Mouse (Mus musculus) embryo, embryonic 11 days (tissue): ENCODE results near the gene Prkca.
A peak's percentile ranks its signal among the peaks of the same experiment; 100 is the strongest.

Source experiments
- DNase-seq: peaks from one replicate; pipeline ENCODE4 v3.0.0-alpha.2; 2015

Gene Prkca

DNA sequence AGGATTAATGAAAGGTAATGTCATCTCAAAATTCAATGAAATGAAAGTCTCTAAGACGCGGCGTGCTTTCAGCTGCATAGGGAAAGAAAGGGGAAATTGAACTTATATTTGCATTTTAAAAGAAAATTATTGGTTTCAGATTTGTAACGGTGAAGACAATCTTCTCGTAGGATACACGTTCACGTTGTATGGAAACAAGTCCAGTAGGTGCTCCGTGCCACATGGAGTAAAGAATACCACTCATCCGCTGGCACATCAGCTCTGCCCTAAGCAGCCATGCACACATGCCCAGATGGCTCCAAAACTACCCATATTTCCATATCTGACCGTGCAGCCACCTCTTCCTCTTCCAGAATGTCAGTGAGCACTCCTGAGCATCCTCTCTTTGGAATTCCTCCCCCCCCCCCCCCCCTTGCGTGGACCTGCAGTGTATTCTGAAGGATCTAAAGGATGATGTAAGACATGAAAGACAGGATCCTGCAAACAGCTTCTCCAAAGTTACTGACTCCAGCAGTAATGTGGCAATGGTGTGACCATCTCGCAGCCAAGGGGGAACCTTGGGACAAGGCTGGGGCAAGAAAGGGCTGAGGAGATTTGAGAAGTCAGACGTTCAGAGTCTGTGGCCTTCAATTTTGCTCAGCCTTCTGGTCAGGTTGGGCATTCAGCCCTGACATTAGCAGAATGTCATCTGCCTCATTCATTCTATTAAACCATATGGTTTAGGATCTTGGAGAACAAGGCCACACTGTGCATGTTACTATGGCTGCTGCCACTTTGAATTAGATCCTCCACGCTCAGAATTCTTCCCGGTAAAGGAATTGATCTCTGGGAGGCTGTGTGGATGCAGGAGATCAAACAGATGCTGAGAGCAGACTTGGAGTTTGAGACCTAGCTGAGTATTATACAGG, 142.8 kb downstream of the Prkca start:
- no peak for DNase-seq

DNA sequence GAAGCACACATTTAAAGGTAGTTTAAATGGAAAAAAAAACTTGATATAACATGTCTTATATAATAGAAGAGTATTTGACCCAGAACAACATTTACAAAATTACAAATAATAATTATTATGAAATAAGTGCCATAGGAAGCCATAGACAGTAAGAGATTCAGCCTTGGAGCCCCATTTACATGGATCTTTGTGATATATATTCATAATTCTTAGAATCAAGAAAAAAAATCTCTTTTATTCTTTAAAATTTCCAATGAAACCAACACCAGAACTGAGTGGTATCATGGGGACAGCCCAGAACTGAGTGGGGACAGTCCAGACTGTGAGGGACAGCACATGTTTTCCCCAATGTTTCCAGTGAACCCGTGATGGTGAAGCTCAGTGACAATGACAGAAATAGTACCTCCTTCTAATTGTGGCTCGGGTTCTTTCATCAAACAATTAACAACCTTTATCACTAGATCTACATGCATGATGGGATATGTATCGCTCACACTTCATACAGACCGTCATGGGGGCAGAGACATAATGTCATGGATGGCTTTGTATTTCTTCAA, 144.2 kb downstream of the Prkca start:
- no peak for DNase-seq

GRCm38 (mm10) chr11:108198592-108198991, 145.1 kb downstream of the Prkca start:
- DNase-seq = no peak

DNA sequence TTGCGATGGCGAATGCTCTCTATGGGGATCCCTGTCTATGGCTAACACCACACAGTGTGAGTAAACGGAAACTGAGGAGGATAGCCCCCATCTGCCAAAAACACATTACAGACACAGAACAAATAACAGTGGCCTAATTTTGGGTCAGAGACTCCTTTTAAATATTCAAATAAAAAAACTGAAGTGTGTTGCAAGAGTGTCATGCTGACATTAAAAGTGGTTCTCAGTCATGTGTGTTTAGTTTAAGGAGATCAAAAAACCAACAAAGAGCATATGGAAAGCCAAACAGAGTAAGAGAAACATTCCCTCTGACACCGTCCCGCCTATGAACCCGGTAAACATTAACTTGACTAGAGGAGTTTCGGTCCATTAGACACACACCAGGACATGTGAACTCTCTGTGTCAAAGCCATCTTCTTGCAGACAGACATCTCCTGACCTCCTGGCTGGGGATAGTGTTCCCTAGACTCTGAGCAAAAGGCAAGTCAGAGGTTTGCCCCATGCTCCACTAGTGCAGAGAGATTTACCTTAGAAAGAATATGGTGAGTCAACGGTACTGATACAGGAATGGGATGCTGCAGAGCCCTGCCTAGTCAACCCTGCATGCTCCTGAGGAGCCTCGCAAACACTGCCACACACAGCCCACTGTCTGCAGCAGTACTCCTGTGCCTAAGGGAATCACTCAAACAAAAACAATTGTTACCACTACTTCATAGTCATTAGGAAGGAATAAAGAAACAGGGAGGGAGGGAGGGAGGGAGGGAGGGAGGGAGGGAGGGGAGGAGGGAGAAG, 146.1 kb downstream of the Prkca start:
- DNase-seq = no peak

GRCm38 (mm10) chr11:108196796-108197195, 146.9 kb downstream of the Prkca start:
- DNase-seq = no peak

GRCm38 (mm10) chr11:108190298-108190697, 153.4 kb downstream of the Prkca start:
- no peak for DNase-seq

DNA sequence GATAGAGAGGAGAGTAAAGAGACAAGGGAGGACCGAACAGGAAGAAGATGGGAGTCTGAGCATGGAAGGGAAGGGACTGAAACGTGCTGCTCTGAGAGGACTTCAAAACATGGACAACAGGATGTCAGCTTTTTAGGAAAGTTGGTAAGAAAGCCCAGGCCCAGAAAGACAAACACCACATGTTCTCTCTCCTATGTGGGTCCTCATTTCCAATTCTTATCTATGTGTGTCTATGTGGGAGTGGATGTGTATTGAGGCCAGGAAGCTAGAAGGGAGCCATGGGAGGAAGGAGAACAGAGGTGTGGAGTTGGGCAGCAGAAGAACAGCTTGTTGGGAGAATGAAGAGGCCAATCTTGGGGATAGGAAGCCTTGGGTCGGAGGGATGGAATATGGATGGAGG, 154.4 kb downstream of the Prkca start:
- no peak for DNase-seq

GRCm38 (mm10) chr11:108182421-108182820, 161.3 kb downstream of the Prkca start:
- no peak for DNase-seq

GRCm38 (mm10) chr11:108181012-108181713, 162.6 kb downstream of the Prkca start:
- no peak for DNase-seq

GRCm38 (mm10) chr11:108178802-108179201, 164.9 kb downstream of the Prkca start:
- DNase-seq = no peak

DNA sequence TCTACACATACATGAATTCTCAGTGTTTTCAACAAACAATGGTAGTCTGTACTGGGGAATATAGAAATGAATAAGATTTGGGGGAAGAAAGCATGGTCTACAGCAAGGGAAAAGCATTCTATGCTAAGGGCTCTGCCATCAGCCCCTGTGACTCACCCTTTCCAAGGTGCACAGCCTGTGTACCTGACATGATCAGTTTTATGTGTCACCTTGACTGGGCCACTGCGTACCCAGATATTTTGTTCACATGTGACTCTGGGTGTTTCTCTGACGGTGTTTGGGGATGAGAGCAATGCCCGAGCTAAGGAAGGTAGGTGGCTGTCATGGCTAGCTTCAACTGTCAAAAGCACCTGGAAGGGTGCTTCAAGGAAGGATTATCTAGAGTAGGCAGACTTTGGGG, 165.5 kb downstream of the Prkca start:
- no peak for DNase-seq

GRCm38 (mm10) chr11:108176715-108177114, 167.0 kb downstream of the Prkca start:
- DNase-seq = no peak

DNA sequence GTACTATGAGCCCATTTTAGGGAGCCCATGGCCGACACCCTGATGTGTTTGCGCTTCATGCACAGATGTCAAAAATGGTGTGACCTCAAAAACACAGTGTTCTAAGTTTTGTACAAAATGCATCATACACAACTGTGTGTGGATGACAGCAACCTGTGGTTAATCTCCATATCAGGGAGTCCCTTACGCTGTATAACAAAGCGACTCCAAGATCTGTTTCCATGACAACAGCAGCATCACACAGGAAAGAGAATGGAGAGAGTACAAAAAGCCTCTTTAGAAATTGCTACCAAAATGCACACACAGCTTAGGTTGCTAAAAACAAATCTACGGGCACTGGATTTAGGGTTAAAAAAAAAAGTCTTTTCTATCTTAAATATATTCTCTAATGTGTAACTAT, 171.8 kb downstream of the Prkca start:
- DNase-seq = no peak

DNA sequence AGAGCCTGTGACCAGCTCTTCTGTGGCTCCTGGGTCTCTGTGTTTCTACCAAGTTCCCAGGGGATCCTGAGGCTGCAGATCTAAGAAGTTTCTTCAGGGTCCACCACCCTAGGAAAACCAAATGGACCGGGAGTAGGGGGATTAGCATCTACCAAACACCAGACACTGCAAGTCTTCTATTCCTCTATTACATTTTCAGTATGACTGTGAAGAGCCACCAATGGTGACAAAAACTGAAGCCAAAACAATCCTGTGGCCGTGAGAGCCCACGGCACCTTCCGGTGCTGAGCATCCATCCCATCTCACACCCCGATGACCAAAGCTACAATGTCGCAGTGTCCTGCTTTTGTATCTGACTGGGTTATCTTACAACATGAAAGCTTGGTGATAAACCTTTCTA, 172.5 kb downstream of the Prkca start:
- DNase-seq = no peak

DNA sequence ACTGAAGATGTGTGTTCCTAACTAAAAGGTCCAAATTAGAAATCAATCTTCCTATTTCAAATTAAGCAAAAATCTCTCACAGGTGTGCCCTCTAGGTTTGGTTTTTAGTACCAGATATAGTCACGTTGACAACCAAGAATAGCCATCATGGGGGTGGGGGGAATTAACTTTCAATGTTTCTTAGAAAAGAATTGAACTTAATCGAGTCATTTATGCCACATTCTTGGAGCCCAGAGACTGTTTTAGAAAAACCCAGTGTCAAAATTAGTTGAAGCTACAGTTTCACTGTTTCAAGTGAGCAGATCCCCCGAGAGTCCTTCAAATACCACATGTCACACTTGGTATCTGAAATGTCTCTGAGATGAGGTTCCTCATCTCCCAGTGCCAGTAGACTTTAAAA, 173.6 kb downstream of the Prkca start:
- no peak for DNase-seq

GRCm38 (mm10) chr11:108165725-108166124, 178.0 kb downstream of the Prkca start:
- no peak for DNase-seq

DNA sequence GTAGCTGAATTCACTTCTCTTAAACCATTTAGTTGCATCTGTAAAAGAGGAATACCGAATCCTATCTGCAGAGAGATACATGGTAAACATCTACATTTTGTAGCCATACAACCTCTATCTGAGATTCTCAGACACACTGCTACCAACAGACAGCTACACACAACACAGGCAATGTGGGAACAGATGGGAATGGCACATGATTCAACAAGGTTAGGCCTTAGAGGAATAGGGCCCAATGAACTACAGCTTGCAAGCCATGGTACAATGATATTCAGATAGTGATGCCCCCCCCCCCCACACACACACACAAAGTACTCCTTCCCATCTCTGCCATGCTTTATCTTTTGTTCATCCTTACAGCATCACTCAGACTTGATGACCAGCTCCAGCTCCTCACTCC, 181.1 kb downstream of the Prkca start:
- DNase-seq = no peak

DNA sequence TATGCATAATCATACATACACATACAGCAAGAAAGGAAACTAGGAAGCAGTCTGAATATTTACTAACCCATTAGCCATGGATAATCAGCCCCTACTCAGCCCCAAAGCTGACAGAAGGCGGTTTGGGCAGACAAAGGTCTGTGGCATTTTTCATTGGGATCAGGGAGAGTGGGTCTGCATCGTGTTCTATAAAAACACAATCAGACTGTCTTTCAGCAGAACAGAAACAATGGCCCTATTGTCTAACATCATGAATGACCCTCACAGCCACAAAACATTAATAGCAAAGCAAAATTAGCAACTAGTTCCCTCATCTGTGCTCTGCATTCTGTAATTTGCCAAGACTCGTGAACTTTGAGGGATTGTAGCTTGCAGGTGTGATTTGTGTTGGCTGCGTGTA, 181.6 kb downstream of the Prkca start:
- peak; percentile 50 for DNase-seq

DNA sequence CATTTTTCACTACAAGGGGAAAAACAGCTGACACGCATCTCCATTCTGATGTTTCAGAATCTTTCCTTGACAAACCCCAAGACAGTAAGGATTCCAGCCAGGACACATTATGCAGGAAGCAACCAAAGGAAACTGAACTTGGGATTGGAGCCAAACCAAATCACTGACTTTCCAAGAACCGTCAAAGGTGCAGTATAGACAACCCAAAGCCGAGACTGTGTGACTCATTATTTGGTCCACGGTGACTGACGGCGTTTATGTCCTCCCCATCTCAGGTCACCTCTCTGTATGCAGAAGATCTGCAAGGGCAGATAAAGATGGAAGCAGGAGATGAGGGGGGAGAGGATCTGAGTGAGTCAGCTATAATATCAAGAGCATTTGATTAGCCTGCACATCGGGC, 183.7 kb downstream of the Prkca start:
- no peak for DNase-seq

DNA sequence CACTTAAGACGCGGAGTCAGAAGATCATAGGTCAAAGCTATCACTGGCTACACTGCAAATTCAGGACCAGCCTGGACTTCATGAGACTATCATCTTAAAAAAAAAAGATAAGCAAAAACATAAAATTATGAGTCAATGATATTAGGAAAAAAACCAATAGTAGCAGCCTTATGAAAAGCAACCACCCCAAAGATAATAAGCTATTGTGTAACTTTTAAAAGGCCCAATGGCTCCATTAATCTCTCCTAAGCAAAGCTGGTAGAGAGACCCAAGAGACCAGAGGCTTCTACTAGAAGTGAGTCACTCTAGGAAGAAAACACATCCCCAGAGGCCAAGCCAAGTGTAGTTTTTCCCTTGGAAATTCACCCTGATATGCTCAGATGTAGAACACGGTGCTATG, 185.7 kb downstream of the Prkca start:
- no peak for DNase-seq

GRCm38 (mm10) chr11:108157074-108157473, 186.7 kb downstream of the Prkca start:
- no peak for DNase-seq

DNA sequence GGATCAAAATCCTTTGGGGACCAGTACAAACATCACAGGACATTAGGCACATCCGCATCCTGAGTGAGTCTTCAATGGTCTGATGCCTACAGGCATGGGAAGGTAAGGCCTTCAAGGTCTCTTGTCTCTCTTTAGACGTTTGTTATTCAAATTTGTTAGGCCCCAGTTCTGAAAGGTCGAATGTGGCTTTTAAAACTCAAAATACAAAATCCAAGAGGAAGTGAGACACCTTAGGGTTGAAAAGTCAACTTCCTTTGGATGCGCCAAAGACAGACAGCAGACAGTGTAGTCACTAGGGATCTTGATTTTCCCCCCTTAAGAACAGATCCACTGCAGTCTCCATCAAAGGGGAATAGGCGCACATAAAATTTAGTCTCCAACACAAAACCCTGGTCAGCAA, 187.6 kb downstream of the Prkca start:
- no peak for DNase-seq

DNA sequence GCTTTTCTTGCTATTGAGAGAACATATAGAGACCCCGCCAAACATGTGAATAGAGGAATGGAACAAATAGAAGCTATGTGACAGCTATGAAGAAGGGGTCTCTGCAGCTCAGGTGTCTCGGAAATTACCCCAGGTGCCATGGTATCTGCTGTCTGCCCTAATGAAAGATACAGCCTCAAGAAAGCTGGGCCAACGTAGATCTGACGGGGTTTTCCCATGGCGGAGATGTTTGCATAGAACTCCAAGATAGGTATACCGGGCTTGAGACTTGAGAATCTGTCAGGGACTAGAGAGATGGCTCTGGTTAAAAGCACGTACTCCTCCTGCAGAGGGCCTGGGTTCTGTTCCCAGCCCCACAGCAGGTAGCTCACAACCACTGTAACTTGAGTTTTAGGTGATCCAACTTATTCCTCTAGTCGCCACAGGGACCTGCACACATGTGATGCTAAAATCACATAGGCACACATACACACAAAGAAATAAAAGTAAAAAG, 188.6 kb downstream of the Prkca start:
- no peak for DNase-seq
